Mouse (Mus musculus): ENCODE results near the gene Trim8. TPM values are rescaled to one million over a fixed set of nuclear protein-coding genes. Genes with fewer than 3 reads are reported as not detected.

Gene Trim8
- total RNA-seq, 2 experiments from 2014 or later = 33.9 to 38.8 TPM

GRCm38 (mm10) chr19:46479306-46480075 is 22.0 kb upstream of the Trim8 start:
- no peak for DNase-seq

DNA sequence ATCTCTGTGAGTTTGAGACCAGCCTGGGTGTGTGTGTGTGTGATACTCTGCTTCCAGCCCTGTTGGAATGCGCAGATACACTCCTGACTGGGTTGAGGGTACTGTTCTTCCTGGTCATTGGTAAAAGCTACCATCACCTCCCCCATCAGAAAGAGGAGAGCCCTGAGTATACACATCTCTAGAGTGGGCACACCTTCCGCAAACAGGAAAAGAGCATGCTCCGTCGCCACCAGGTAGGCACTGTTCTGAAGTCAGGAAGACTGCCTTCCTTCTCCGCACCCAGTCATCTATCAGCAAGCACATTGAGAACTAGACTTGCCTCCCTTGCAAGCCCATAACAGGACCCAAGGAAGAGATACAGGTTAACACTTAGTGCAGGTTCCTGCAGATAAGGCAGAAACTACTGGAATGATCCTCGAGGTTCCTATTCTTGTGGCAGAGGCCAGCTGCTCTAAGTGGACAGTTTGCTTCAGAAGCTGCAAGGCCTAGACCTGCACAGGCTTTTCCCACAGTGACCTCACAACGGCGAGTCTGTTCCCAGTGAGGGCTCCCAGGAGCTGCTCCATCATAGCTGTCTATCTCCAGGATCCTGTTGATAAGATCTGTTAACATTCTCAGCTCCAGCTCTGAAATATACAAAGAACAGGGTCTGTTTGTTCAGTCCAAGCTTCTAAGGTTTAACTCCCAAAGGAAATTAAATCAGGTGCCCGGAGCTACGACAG is 20.7 kb upstream of the Trim8 start:
- DNase-seq = no peak

DNA sequence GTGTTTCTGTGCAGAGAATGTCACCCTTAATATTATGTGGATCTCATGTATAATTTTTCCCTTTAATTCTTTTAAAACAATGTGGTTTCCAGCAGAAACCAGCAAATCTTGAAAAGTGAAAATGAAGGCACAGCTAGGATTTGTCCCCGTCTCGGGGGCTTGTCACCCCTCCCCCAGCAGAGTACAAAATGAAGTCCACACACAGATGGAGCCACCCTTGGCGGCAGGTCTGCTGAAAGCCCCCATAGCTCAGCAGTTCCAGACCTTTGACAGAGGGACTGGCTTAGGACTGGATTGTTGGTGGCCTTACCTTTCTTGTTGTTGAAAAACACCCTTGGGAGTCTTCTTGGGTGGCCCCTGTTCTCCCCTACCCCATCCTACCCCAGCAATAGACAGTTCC is 20.1 kb upstream of the Trim8 start:
- DNase-seq = no peak

GRCm38 (mm10) chr19:46481756-46482155 is 19.7 kb upstream of the Trim8 start:
- no peak for DNase-seq

GRCm38 (mm10) chr19:46482896-46483516 is 18.5 kb upstream of the Trim8 start:
- DNase-seq = peak in 1 of 2 experiments; percentile 35

GRCm38 (mm10) chr19:46483701-46484328 is 17.7 kb upstream of the Trim8 start:
- peak; percentile 64 to 67 for DNase-seq

- DNase-seq = peak; percentile 89 to 93
Observed at GRCm38 (mm10) chr19:46484518-46484917, 17.0 kb upstream of the Trim8 start.

DNA sequence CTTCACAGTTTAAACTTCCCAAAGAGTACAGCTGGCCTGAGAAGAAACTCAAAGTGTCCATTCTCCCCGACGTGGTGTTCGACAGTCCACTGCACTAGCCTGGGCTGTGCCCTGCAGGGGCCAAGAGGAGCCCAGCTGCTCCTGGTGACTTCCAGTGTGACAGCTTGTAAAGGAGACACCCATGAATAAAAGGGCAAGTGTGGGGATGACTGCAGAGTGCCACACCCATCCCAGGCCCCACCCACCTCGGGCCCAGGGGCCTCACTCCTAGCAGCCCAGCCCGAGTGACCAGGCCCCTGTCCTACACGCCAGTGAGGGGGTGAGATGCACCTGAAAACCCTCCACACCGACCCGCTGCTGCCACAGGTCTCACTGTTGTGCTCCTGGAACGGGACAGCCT is 15.7 kb upstream of the Trim8 start:
- DNase-seq = no peak

GRCm38 (mm10) chr19:46486709-46487108 is 14.8 kb upstream of the Trim8 start:
- DNase-seq = no peak

GRCm38 (mm10) chr19:46489448-46489847 is 12.1 kb upstream of the Trim8 start:
- no peak for DNase-seq

DNA sequence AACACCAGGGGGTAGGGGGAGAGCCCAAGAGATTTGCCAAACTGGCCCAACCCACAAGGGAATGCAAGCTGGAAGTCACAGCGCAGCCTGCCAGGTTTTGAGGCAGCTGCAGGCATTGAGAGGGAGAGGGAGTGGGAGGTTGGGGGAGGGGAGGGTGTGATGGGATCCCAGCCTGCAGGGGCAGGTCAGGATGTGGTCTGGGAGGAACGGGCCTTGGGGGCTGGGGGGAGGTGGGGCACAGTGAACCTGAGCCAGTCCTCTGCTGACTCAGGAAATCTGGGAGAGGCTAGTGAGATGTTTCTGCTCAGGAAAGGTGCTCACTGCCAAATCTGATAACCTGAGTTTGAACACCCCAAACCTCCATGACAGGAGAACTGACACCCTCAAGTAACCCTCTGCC is 10.9 kb upstream of the Trim8 start:
- peak in 1 of 2 experiments; percentile 61 for DNase-seq

DNA sequence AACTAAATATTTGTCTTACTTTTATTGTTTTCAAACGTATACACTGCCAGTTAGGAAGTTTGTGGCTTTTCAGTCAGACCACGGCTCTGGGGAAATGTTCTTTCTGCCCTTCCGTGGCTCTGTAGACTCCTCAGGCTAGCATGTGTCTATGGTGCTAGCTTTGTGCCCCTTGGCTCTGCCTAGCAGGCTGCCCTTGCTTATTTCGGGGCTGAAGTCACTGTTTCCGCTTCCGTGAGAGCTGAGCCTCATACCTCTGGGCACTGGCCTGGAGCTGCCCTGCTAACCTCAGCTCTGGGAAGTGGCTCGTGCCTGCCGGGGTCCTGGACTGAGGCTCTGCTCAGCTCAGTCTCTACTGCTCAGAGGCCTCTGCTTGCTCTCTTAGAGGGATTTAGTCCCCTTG is 6.4 kb upstream of the Trim8 start:
- no peak for DNase-seq

DNA sequence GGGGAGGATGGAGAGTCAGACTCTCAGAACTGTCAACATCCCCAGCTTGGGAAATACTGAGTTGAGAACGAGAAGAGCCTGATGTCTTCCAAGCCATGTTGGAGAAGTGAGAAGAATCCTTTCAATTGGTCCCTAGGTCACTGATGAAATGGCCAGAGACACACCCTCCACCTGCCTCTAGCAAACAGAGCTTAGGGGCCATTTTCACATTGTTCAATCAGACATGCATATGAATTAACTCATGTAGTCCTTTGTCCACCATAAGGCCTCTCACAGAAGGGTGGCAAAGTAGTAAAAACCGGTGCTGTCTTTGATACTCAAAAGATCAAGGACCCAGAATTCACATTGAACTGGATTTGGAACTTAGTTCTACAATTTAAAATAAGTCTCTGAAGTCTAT is 4.3 kb upstream of the Trim8 start:
- no peak for DNase-seq

DNA sequence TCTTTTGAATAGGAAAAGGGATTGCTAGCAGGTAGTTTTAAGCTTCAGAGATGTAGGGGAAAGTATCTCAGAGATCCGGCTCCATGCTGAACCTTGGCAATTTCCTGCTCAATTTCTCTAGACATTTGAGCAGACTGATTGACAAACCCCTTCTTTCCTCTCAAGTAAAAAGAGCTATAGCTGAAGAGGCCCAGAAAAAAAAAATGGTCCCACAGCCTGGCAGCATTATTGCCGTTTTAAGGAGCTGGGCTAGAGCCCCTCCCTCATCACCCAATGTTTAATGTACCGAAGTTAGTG is 2.0 kb upstream of the Trim8 start:
- DNase-seq = no peak

DNA sequence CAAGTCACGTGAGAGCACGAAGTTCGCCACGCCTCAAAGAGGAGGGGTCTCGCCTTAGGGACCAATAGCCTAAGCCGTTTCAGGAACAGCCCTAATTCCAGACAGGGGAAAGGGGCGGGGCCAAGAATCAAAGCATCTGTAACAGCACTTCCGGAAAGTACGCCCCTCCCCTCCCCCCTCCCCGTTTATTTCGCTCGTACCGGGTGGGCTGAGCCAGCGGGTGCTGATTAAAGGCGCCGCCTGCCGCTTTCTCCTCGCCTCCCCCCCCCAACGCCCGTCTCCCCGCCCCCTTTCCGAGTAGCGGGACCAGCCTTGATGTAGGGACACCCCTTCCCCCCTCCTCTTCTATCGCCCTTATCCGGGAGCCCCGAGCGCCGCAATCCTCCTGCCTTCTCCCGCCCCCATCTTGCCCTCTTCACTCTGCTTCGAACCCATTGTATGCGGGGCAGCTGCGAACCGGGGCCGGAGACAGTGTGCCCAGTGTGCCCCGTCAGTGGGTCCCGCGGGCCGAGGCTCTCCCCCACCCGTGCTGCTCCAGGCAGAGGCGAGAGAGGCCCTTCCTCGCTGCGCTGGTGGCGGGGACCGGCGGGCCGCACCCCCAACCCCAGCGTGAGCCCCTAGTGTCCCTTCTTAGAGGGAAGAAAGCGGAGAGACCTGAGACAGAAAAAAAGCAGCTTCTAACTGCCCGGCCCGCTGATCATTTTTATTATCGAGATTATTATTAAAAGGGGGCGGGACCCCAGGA is 1.5 kb upstream of the Trim8 start:
- peak; percentile 98 to 99 for DNase-seq

DNA sequence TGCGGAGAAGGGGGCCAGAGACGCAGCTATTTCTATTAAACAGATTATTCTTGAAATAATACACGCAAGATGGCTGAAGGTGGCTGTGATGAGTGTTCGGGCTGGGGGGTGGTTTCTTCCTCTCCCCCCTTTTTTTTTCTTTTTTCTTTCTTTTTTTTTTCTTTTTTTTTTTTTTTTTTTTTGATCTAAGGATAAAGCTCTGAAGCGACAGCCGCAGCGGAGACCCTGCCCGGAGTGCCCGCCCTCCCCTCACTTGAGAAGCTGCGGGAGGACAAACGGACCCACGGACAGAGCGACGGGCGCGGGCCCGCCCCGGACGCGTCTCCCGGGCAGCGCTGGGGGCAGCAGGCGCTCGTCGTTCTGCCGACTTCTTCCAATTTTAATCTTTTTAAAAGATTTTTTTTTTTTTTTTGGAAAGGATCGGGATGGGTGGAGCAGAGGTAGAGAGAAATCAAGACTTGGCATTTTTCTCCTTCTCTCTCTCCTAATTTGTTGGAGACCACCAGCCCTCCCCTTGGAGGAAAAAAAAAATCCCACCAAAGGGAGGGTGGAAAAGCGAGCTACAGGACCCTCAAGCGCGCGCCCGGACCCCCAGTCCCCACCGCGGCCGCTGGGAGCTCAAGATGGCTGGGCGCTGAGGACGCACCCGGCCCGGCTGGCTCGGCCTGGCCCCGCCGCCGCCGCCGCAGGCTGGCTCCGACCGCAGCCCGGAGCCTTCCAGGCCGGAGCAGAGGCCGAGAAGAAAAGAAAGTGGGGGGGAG is 741 bp upstream of the Trim8 start:
- DNase-seq = peak in 1 of 2 experiments; percentile 76

DNA sequence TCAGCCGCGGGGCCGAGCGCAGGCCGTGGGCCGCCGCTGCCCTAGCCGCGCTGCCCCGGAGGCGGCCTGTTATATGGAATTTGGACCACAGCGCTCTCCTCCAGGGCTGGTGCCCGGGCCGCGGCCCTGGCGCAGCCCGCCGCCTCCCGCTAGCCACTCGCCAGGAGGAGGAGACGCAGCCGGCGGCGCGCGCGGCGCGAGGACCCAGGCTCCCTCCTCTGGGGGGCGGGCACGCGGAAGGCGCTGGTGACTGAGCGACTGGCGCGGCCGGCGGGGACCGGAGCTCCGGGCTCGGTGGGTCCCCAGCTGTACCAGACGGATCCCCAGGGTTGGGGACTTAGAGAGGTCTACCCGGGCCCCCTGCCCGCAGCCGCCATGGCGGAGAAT is 560 bp downstream of the Trim8 start:
- DNase-seq = peak; percentile 86 to 89

DNA sequence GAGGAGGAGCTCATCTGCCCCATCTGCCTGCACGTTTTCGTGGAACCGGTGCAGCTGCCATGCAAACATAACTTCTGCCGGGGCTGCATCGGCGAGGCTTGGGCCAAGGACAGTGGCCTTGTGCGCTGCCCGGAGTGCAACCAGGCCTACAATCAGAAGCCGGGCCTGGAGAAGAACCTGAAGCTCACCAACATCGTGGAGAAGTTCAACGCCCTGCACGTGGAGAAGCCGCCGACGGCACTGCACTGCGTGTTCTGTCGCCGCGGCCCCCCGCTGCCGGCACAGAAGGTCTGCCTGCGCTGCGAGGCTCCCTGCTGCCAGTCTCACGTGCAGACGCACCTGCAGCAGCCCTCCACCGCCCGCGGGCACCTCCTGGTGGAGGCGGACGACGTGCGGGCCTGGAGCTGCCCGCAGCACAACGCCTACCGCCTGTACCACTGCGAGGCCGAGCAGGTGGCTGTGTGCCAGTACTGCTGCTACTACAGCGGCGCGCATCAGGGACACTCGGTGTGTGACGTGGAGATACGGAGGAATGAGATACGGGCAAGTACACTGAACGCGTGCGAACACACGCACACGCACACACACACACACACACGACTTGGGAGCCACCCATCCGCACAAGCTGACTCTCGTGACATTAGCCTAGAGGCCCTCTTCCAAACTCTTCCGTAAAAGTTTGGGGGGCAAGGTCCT is 1.1 kb downstream of the Trim8 start:
- DNase-seq = peak; percentile 82 to 84

- DNase-seq = peak; percentile 89 to 93
Observed at GRCm38 (mm10) chr19:46503351-46504084, 2.0 kb downstream of the Trim8 start.

GRCm38 (mm10) chr19:46504085-46504552 is 2.6 kb downstream of the Trim8 start:
- peak; percentile 80 to 84 for DNase-seq

All from heart, adult 18-20 months (tissue).